Mouse (Mus musculus): Measurements from ENCODE around the gene Adamts2. TPM values are rescaled to one million over a fixed set of nuclear protein-coding genes. Genes with fewer than 3 reads are reported as not detected.

The Adamts2 gene
- total and polyA plus RNA-seq, 3 experiments, result not detected

DNA sequence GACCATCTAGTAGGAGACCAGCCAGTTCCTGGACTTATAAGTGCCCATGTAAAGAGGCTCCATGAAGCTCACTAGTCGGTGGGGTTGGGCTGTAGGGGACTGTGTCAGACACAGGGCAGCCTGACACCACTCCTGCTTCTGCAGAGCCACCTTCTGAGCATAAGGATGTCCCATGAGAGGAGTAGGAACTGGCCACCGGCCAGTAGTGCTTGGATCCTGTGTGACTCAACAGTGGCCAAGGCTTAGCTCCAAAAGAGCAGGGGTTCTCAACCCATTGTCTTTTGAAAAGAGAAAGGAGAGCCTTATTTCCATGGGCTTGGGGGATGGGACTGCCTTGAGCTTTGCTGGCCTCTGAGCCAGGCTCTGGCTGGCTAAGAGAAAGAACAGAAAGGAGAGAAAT, 81.9 kb downstream of the Adamts2 start:
- dilution Hi-C loops (cut with MboI; ENCODE audit: extremely low pct_ligation_motif_present, extremely low pct_unique_long_range_greater_than_20kb, low sequenced_read_pairs) (no loop called here), in situ Hi-C loops (cut with MboI; ENCODE audit: low pct_ligation_motif_present, low pct_unique_long_range_greater_than_20kb, low sequenced_read_pairs) (no loop called here)
- Histone ChIP-seq H3K4me1 (ENCODE audit: control insufficient read depth in 1 of 2, insufficient read depth in 2 of 2) (no peaks in the 10 kb centered on the region), H3K4me2 (ENCODE audit: insufficient read depth, low read depth, poor library complexity, severe bottlenecking) (no peak overlapping the region), H3K79me2 (replicated peaks; ENCODE audit: control insufficient read depth, extremely low read depth, insufficient read depth, poor library complexity, severe bottlenecking) (no peaks in the 10 kb centered on the region), H3K9me3 (replicated peaks; ENCODE audit: low read length) (peaks cover 2% of the 10 kb centered on the region), H3K27ac (ENCODE audit: insufficient read depth, low read depth) (no peak overlapping the region), H3K4me3 (replicated peaks in 1 of 3; ENCODE audit: low read depth in 2 of 3, low read length in 2 of 3, poor library complexity in 1 of 3) (no peak overlapping the region), H3K27me3 (replicated peaks) (peaks cover 89% of the 10 kb centered on the region), H3K9ac (ENCODE audit: insufficient read depth, low read depth) (no peak overlapping the region), H3K36me3 (replicated peaks in 1 of 2; ENCODE audit: control insufficient read depth in 1 of 2, insufficient read depth in 1 of 2, low read length in 1 of 2) (no peaks in the 10 kb centered on the region)
- DNase-seq (ENCODE audit: extremely low read depth), result no peak
- TF ChIP-seq ZC3H11A (IDR thresholded peaks at IDR 0.05; ENCODE audit: low read depth, low read length) (no peak), TBP (conservative IDR thresholded peaks at IDR 0.05; ENCODE audit: low read depth, low read length) (no peak), GABPA (IDR thresholded peaks at IDR 0.05; ENCODE audit: insufficient replicate concordance, low read depth, low read length) (no peak), PAX5 (IDR thresholded peaks at IDR 0.05; ENCODE audit: low read length) (no peak), RAD21 (IDR thresholded peaks at IDR 0.05; ENCODE audit: low read depth, low read length) (no peak), CHD2 (IDR thresholded peaks at IDR 0.05; ENCODE audit: low read length) (no peak), BHLHE40 (IDR thresholded peaks at IDR 0.05; ENCODE audit: low read depth, low read length) (no peak), HCFC1 (IDR thresholded peaks at IDR 0.05; ENCODE audit: low read depth, low read length) (no peak), POLR2A (IDR thresholded peaks at IDR 0.05; ENCODE audit: low read depth, low read length) (no peak), MAZ (IDR thresholded peaks at IDR 0.05; ENCODE audit: low read depth, low read length) (no peak), ETS1 (conservative IDR thresholded peaks at IDR 0.05; ENCODE audit: low read depth, low read length) (no peak), JUN (IDR thresholded peaks at IDR 0.05; ENCODE audit: insufficient read depth, low read depth, low read length) (no peak), USF1 (IDR thresholded peaks at IDR 0.05; ENCODE audit: low read depth, low read length) (no peak), ZKSCAN1 (IDR thresholded peaks at IDR 0.05; ENCODE audit: borderline replicate concordance, low read depth, low read length) (no peak), USF2 (conservative IDR thresholded peaks at IDR 0.05; ENCODE audit: low read depth, low read length) (no peak), JUND (conservative IDR thresholded peaks at IDR 0.05; ENCODE audit: low read depth, low read length) (no peak)

DNA sequence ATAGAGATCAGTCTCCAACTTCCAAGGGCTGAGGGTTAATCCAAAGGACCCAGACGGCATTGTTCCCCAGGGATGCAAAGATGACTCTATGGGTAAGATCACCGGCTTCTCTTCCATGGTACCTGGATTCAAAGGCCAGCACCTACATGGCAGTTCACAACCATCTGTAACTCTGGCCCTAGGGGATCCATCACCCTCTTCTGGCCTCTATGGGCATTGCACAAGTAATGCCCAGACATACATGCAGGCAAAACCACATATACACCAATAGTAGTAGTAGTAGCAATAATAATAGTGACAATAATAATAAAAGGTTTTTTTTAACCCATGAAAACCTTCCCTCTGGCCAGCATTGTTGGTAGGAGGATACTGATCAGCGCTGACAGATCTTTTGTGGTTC, 86.7 kb downstream of the Adamts2 start:
- no peaks in the 10 kb centered on the region for H3K36me3 ChIP-seq (replicated peaks in 1 of 2; ENCODE audit: control insufficient read depth in 1 of 2, insufficient read depth in 1 of 2, low read length in 1 of 2)
- in situ Hi-C loops (cut with MboI; ENCODE audit: low pct_ligation_motif_present, low pct_unique_long_range_greater_than_20kb, low sequenced_read_pairs), result no loop called here
- H3K4me3 ChIP-seq (replicated peaks in 1 of 3; ENCODE audit: low read depth in 2 of 3, low read length in 2 of 3, poor library complexity in 1 of 3), result no peak overlapping the region
- H3K27ac ChIP-seq (ENCODE audit: insufficient read depth, low read depth), result no peak overlapping the region
- H3K4me1 ChIP-seq (ENCODE audit: control insufficient read depth in 1 of 2, insufficient read depth in 2 of 2), result no peaks in the 10 kb centered on the region
- peak; percentile 49 for TF ChIP-seq RAD21 (IDR thresholded peaks at IDR 0.05; ENCODE audit: low read depth, low read length)
- peak in 1 of 2 experiments; percentile 57; a peak in 2 of 4 replicates for TF ChIP-seq CTCF (conservative IDR thresholded peaks at IDR 0.05 in 1 of 2, IDR thresholded peaks at IDR 0.05 in 1 of 2; ENCODE audit: low read depth in 2 of 2, low read length in 2 of 2)
- TF ChIP-seq SMC3 (IDR thresholded peaks at IDR 0.05; ENCODE audit: low read depth, low read length), result peak; percentile 37
- no peak for TF ChIP-seq MXI1 (IDR thresholded peaks at IDR 0.05; ENCODE audit: low read depth, low read length)
- H3K9ac ChIP-seq (ENCODE audit: insufficient read depth, low read depth), result no peak overlapping the region
- no peaks in the 10 kb centered on the region for H3K79me2 ChIP-seq (replicated peaks; ENCODE audit: control insufficient read depth, extremely low read depth, insufficient read depth, poor library complexity, severe bottlenecking)
- DNase-seq (ENCODE audit: extremely low read depth), result peak; percentile 18
- H3K4me2 ChIP-seq (ENCODE audit: insufficient read depth, low read depth, poor library complexity, severe bottlenecking), result no peak overlapping the region
- H3K27me3 ChIP-seq (replicated peaks), result peaks cover 83% of the 10 kb centered on the region
- dilution Hi-C loops (cut with MboI; ENCODE audit: extremely low pct_ligation_motif_present, extremely low pct_unique_long_range_greater_than_20kb, low sequenced_read_pairs), result no loop called here
- peaks cover 9% of the 10 kb centered on the region for H3K9me3 ChIP-seq (replicated peaks; ENCODE audit: low read length)

Measured in CH12.LX (cell line).